Comparison of ENCODE assay signal across 14 mouse cellular contexts in genomic region chr2:80158196-80158595, GRCm38 (mm10). TPM values are rescaled to one million over a fixed set of nuclear protein-coding genes. Genes with fewer than 3 reads are reported as not detected.
"Had no signal": no experiment of that assay in that cellular context is flagged by ENCODE, and none has a peak within 500 bp of the region (broad histone marks: within the 10 kb centered on the region; RNA-seq: fewer than 3 reads in every experiment).

No protein-coding gene starts in this region.

- DNase-seq: gastrocnemius, postnatal 14 days; gastrocnemius, postnatal 36 days; heart, adult 11 months; heart, adult 2 months; heart, postnatal 14 days; heart, postnatal 36 days; kidney, adult 18-20 months; kidney, adult 8-10 months; kidney, postnatal 10 days; kidney, postnatal 25 days; kidney, postnatal 4 days; liver; liver, embryonic 13.5 days had no signal

RNA-seq across cellular contexts. Expression of gene Pde1a, which starts 28.9 kb away (rescaled TPM):
- total RNA-seq: hematopoietic stem cell, adult 5-6 weeks had no signal
